Mouse (Mus musculus): ENCODE measurements around the gene Srgap2.

GRCm38 (mm10) chr1:131346916-131347555, 180.1 kb downstream of the Srgap2 start:
- TF ChIP-seq CTCF (IDR thresholded peaks at IDR 0.05; ENCODE audit: low read depth, low read length) (no peak), POLR2A (IDR thresholded peaks at IDR 0.05; ENCODE audit: extremely low read depth, insufficient read depth, low read length) (no peak)
